Mouse (Mus musculus): Measurements from ENCODE around the gene Ddx31.

The Ddx31 gene

DNA sequence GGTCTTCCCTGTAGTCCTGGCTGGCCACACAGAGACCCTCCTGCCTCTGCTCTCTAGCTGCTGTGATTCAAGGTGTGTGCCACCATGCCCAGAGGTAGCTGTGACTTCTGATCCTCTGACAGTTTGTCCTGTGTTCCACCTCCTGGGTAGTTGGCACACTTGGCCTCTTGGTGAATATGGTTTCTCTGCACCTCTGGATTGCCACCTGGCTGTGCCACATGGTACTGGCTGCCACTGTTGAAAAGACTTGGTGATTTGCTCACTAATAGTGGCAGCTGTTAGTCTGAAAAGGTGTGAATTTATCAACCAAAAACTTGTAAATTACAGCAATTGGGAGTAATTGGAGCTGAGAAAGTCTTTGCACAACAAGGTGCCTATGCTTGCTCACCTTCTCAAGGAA lies 23.7 kb downstream of the Ddx31 start:
- in situ Hi-C loops (cut with MboI, MseI), result no loop called here

DNA sequence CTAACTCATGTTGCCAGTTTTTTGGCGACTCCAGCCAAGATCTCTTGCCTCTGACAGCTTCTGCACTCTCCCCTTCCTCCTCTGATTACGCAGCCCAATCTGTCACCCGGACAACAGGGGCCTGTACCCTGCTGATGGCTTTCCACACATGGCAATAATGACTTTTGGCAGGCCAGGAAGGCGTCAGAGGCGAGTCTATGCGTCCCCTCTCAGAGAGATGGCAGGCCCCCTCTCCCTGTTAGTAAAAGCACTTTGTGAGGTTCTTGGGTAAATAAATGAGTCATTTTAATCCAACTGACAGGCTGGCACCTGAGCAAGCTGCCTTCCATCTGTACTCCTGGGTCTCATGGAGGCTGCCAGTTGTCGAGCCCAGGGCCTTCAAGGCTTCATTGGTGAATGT lies 27.3 kb downstream of the Ddx31 start:
- in situ Hi-C loops (cut with MboI, MseI), result no loop called here

DNA sequence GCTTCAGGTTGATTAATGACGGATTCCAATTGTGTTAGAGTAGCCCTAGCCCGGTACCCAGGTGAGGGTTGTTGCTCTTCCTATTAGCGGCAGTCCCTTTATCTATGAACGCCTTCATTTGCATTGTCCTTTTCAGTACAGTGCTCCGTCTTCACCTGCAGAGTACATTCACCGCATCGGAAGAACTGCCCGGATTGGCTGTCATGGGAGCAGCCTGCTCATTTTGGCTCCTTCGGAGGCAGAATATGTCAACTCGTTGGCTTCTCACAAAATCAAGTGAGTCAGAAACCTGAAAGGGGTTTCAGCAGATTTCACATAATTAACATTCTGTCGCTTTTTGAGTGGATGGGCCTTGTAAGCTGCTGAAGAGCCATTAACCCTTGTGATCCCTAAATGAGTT lies 35.3 kb downstream of the Ddx31 start:
- in situ Hi-C loops (cut with MboI, MseI), result no loop called here

DNA sequence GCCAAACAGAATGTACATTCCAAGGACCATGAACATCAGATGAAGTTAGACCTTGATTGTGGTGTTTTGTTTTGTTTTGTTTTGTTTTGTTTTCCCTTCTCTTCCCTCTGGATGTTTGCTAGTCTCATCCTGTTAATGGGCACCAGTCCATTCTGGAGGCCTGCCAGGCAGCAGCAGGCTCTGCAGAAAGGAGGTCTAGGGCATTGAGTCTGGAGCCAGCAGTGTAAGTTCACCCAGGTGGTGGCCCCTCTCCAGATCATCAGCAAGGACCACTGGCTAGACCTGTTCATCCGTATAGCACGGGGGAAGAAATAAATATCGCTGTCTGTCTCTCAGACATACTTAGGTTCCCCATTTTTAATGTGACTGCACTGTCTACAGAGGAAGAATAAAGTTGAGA lies 41.1 kb downstream of the Ddx31 start:
- in situ Hi-C loops (cut with MboI, MseI), result no loop called here

DNA sequence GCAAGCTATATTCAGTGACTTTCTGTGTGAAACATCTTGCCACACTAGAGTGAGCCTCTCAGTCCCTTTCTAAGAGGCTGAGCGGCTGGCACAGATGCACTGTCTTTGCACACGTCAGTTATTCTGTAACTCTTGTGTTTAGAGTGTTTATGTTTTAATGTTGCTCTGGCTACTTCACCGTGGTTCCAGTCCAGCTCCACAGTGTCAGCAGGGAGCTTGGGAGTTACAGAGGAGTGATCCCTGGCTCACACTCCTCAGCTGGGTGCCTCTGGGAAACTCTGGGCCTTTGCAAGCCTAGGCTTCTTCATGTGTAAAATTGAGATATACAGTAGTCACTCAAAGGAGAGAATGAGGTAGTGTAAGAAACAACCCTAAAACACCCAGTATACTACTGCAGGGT lies 41.8 kb downstream of the Ddx31 start:
- in situ Hi-C loops (cut with MboI, MseI), result no loop called here

DNA sequence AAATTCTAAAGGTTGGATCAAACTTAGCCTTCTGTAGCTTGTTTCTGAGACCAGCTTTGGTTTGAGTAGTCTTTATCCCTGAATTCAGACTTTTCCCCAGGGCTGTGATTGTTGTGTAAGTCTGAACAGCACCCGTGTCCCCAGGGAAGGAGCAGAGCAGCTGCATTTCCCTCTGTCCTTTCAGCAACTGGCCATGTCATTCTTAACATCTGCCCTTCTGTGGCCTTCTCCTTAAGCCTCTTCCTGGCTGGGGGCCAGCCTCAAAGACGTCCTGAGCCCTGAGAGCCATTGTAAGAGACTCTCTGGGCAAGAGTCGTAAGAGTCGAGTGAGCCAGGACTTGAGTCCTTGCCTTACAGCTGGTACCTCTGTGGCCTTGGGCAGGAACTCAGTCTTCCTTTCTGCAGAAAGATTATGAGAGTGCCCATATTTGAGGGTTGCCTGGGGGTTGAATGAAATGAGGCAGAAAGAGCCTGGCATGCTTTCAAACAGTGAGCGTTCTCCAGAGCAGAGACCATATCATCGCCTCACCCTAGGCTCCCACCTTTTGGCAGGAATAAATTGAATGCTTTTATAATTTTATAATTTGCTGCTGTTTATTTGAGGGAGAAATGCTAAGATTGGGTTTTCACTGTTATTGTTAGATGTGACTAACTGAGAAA lies 42.8 kb downstream of the Ddx31 start:
- in situ Hi-C loops (cut with MboI, MseI), result no loop called here

DNA sequence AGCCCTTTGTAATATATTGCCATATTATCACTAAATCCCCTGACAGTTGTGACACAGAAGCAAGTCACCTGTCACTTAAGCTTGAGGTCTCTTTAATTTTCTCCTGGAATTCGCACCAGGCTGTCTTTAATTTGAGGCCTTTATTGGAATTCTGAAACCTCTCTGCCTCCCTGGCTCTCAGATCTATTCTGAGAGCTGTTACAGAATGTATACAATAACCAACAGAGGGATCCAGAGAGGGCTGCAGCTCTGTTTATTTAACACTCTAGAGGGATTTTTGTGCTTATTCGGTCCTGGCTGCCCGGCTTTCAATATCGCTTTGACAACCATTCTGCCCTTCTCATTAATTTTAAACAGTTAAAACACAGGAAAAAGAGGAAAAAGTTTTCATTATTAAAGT lies 44.7 kb downstream of the Ddx31 start:
- in situ Hi-C loops (cut with MboI, MseI), result no loop called here

DNA sequence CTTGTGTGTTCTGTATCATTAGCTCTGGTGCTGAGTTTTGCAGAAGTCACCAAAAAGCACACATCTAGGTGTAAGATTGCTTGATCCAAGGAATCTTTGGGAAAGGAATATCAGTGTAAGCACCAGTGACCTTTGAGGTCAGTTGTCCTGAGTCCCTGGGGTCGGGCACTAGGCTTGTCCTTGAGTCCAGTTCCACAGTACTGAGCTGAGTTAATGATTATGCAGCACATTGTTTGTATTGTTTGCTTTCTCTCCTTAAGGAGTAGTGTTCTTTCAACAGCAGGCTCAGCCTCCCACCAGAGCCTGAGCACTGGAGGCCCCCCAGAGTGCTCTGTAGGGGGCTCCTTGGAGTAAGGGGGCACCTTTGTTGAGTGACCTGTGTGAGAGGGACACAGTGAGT lies 52.6 kb downstream of the Ddx31 start:
- in situ Hi-C loops (cut with MboI, MseI), result no loop called here

DNA sequence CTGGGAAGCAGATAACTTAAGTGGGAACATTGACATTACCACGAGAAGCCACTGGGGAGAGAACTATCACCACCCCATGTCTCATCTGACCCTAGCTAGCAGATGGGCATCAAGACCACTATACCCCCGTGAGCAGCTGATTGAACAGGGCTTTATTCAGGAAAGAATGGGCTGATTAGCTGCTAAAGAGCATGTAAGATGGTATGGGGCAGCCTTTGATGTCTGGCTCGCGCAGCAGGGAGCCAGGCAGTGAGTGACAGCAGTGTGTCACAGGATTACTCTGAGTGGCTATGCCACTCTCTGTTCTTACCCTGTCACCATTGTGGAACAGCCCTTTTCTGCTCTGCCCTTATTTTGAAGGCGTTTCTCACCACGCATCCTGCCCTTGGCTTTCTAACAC lies 53.3 kb downstream of the Ddx31 start:
- in situ Hi-C loops (cut with MboI, MseI), result no loop called here

DNA sequence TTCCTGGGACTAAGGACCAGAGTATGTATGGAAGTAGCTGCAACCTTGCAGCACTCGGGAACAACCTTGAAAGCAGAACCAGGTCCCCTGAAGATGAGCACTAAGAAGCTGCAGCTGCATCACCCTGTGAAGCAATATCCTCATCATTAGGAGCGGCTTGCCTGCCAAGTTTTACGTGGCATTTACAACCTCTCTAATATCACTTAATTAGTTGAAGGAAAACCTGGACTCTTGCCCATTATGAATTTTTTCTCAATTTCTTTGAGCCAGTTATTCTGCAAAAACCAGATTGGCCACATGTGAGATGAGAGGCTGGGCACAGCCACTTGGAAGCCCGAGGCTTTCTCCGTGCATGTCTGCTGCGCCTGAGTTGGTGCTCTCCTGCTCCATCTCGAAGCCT lies 55.7 kb downstream of the Ddx31 start:
- in situ Hi-C loops (cut with MboI, MseI), result no loop called here

DNA sequence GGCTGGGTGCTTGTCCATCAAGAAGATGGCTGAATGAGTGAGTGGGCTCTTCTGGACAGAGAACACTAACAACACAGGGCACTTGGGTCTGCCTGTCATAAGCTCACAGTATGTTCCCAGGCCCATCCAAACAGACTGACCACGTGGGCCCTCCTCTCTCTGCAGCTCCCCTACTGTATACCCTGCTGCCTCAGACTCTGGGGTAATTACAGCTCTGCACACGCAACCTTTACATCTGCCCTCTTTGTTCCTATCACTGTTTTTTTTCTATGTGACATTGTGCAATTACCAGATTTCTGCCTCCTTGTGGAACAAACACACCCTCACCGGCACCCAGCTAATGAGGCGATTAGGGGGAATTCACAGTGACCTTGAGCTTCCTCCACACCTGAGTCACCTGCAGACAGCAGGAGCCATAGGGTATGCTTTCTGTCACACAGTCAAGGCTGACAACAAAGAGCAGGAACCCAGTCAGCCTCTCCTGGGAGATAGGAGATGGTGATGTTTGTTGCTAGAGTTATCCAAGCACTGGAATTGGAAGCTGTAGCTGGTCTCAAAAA lies 57.2 kb downstream of the Ddx31 start:
- in situ Hi-C loops (cut with MboI, MseI), result no loop called here

DNA sequence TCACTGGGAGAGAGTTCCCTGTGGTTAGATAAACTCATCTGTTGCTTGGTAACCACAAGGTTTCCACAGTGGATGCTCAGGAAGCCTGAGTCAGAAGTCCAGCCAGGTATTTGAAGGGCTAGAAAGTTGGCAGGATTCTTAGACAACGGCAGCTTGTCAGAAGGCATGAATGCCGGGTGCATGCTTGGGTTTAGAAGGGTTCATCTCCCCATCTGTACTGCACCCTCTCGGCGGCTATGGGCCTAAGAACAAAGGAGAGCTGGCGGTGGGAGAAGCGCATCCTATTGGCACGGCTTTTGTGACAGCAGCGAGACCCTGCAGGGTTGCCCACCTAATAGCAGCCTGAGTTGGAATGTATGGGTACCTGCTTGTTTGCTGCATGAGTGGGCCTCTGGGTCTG lies 62.1 kb downstream of the Ddx31 start:
- in situ Hi-C loops (cut with MboI, MseI), result no loop called here

DNA sequence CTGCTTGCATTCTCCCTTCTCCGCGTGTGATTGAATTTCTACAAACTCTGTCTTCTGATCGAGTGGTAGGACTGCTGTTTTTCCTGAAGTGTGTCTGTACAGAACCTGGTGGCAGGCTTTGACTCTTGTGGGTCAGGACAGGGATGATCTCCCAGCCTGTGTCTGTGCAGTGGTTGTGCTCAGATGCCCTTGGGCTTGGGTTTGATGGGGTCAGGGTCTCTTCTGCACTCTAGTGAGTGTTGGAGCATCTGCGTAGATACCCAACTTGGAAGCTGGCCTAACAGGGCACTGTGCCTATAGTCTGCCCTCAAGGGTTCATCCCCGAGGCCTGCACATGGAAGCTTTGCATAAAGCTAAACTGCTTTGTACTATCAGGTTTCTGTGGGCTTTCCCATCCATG lies 63.7 kb downstream of the Ddx31 start:
- in situ Hi-C loops (cut with MboI, MseI), result no loop called here

DNA sequence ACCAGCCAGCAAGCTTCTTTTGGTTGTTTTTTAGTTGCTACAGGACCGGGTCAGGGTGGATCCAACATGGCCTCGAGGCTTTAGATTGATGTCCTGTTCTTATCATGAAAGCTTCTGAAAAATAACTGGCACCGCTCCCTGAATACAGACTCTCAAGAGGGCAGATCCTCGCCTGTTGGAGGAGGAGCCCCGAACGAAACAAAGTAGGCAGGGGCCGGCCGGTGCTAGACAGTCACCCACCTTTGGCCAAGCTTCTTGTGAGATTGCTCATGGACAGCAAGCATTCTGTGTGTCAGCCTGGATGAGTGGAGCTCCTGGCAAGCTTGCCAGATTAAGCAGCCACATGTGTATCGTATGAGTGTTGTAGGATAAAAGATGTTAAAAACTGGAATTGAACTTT lies 64.6 kb downstream of the Ddx31 start:
- in situ Hi-C loops (cut with MboI, MseI), result no loop called here

DNA sequence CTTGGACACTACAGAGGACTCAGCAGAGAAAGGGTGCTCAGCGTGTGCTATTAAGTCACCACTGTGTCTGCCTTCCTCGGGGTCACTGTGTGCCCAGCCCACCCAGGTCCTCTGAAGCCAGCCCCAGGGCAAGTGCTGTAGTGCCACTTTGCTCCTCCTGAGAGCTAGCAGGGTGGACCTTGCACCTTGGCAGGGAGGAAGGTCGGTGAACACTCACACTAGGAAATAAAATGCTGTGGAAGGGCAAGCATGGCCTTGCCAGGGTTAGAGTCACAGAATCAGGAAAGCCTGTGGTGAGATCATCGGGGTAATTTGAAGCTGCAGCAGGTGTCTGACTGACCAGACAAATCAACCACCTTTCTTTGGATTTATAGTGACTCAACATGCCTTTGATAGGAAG lies 65.4 kb downstream of the Ddx31 start:
- in situ Hi-C loops (cut with MboI, MseI), result no loop called here

DNA sequence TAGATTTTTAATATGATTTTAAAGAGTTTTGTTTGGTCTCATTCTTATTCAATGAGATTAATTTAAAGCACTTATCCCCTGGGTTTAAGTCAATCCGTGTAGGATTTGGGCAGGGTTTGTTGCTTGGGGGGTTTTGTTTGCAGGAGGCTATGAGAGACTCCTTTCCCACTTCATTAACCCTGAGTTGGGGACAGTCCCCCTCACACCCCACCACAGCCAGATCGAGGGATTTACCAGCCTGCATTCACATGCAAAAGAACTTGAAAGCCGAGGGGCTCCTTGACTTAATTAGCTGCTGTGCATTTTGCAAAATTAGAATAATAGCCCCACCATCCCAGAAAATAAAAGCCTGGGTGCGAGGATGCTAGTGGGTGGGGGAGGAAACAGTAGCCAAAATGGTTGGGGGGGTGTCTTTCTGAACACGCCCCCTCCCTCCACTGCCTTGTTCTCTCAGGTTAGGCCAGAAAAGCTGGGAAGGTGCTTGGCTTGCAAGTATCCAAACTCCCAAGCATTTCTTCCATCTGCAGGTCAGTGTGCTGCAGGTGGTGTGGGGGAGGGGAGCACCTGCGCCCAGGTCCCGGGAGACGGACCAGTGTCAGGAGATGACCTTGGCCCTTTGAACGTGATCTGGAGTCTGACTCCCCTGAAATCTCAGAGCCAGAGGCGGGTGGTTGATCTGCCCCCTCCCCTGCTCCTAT lies 67.6 kb downstream of the Ddx31 start:
- in situ Hi-C loops (cut with MboI, MseI), result no loop called here

DNA sequence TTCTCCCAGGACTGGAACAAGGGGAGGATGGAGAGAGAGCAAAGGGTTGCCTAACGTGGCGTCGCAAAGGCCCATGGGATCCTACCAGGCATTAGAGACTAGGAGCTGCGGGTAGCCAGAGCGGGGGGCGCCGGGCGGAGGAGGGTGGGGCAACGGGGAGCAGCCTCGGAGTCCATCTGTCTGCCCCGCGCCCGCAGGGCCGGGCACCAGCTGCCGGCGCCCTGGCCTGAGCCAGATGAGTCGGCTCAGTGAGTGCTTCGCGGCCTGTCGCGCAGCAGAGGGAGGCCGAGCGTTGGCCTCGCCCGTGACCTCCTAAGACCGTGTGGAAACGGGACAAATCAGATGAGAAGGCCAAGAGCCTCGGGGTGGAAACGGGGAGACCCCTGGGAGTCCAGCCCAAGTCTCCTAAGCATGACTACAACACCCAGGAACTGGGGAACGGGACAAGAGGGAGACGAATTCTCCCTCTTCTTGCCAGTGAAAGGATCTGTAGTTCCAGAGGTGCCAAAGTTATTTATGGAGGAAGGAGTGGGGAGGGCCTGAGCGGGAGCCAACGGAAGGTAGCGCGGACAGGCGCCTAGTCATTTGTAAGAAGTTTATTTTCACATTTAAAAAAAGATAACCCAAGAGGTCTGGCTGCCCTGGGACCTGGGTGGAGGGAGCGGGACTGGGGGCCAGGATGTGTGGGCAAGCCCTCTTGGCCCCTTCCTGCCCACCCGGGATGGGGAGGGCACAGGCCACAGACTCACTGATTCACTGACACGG lies 68.4 kb downstream of the Ddx31 start:
- in situ Hi-C loops (cut with MboI, MseI), result no loop called here

DNA sequence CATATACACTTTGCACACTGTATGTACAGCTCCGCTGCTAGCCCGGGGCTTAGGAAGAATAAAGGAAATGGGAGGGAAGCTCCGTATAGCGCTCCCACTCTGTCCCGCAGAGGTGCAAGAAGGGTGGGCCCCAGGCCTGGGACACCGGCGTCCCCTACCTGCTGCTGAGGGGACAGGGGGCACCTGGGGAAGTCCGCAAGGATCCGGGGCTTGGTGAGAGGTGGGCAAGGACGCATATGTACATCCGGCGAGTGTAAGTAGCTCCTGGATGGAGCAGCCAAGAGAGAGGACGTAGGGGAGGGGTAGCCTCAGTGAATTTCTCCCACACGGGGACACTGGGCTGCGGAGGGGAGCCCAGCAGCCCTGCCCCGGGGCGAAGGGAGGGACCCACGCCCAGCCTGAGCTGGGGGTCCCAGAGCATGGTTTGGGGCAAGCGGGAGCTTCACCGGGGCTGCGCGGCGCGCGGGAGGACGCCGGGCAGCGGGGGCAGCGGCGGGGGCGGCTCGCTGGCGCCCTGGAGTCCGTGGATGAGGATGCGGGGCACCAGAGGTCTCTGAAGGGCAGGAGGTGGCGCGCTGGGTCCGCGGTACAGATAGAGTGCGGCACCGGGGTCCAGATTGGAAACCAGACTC lies 69.1 kb downstream of the Ddx31 start:
- in situ Hi-C loops (cut with MboI, MseI), result no loop called here

DNA sequence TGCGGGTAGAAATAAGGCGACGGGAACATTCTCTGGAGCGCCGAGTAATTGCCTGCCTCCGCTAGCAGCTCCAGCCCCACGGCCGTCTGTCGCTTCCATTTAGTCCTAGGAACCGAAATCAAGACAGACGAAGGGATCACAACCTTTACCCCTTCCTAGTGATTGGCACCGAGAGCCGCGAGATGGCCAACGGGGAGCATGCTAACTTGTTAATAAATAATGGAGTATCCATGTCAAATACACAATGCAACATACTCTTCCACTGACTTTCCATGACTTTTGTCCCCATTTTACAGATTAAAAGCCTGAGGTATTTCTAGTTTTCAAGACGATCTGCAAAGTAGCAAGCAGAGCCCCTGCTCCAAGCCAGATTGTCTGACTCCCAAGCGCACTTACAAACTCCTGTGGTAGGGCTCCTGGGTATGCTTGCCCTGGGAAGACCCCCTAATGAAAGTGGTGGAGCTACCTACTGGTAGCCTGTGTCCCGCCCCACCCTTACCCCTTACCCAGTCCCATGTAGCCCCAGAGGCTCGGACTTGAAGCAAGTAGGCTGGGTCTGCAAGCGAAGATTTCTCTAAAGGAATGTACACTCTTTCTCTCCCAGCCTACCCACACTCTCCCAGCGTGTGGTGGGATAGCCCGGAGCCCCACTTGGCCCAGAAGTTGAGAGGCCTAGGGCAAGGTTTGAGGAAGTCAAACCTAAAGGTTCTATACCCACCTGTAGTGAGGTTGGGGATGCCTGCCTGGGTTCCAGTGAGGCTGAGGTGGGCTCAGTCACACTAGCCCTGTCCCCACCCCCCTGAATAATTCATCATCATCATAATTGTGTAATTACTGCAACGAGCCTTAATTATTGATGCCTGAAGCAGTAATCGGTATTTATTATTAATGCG lies 69.9 kb downstream of the Ddx31 start:
- in situ Hi-C loops (cut with MboI, MseI), result no loop called here

DNA sequence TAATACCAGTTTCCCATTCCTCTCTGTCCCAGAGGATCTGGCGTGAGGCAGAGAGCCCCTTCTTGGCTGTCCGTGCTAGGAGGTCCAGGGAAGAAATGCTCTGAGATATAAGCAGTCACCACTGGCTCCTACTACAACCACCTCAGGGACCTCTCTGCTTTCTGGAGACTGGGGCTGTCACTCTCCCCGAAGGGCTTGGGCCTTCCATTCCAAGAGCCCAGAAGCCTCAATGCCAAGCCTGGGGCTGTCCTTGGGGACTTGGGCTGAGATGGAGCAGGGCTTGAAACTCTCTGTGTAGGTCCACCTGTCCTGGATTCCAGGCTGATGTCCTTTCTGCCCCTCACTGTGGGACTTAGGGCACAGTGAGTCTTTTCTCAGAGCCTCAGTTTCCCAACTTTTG lies 70.7 kb downstream of the Ddx31 start:
- in situ Hi-C loops (cut with MboI, MseI), result no loop called here

DNA sequence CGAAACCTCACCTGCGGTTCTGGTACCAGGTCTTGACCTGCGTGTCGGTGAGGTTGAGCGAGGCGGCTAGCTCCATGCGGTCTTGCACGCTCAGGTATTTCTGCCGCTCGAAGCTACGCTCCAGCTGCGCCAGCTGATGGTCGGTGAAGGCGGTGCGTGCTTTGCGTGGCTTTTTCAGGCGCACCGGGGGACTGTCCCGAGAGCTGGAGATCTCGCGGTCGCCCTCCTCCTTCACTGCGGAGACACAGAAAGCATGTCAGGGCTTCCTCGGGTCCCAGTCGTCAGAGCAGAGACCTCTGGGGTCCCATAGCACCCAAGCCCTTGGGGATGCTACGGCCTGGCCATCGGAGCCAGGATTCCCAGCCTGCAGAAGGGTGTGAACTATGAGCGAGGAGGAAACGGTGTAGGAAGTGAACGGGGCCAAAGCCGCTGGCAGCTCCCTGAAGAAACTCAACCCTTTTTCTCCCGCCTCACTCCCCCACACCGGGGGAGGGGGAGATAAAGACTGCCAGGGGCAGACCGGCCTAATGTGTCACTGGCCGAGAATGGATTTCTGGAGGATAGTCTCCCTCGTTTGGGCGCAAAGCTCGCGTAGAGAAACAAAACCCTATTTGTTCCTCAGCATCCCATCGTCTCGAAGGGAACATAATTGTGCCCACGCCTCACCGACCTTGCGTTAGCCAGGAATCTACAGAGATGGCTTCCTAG lies 71.3 kb downstream of the Ddx31 start:
- in situ Hi-C loops (cut with MboI, MseI), result no loop called here
